8 mouse cellular contexts compared by ENCODE assay signal in genomic region chr1:179545768-179546550, GRCm38 (mm10). TPM values are rescaled to one million over a fixed set of nuclear protein-coding genes. Genes with fewer than 3 reads are reported as not detected.
DNase-seq lines count a peak whose midpoint lies in the region; ATAC-seq and TF ChIP-seq lines count a peak whose summit lies in the region.
"Not testable (repeated sequence)": the region's sequence is repeated elsewhere in the genome, so short reads cannot be mapped to it uniquely, and the experiment has no call there.

Gene Tfb2m, minus strand, starts transcription at chr1:179546267.
Gene Cnst, plus strand, starts transcription at chr1:179546370.

- H3K4me2 ChIP-seq in hindbrain, postnatal 0 days (ENCODE audit: low read depth, low read length): peak within 1 kb of the TSS; percentile 63

- peaks cover 18% of the 10 kb centered on the region for H3K4me1 ChIP-seq in hindbrain, postnatal 0 days (ENCODE audit: insufficient read depth, low read length)

- peak; percentile 93 for DNase-seq in WW6 (ENCODE audit: low read depth, low spot score)
- DNase-seq in cerebellum, postnatal 4 days (ENCODE audit: low spot score in 2 of 2): peak; percentile 91 to 95
- DNase-seq in gastrocnemius, adult 2 months: peak; percentile 99
- DNase-seq in hindbrain, postnatal 0 days (ENCODE audit: low spot score): peak; percentile 99
- DNase-seq in left cerebral cortex, adult 2 months (ENCODE audit: extremely low spot score in 1 of 2, low spot score in 2 of 2): peak; percentile 98
- DNase-seq in right cerebral cortex, adult 2 months (ENCODE audit: low spot score in 2 of 2): peak; percentile 98
- DNase-seq in urinary bladder, postnatal 14 days (ENCODE audit: low spot score): peak; percentile 99

- intact Hi-C loops in gastrocnemius, adult 2 months (cut with DNase I): loop anchor here (2.0 kb wide), 1 partner anchor 77 kb away; no protein-coding TSS in a partner anchor
- intact Hi-C loops in left cerebral cortex, adult 2 months (cut with DNase I): loop anchor here (2.0 to 10.0 kb wide), 4 partner anchors 27 to 1231 kb away; partner anchors contain the start of genes Ahctf1, Cox20, Gm10518 and Smyd3

- ATAC-seq in hindbrain, postnatal 0 days: peak; percentile 100
- ATAC-seq in megakaryocyte, adult 5-6 weeks (ENCODE audit: poor library complexity, severe bottlenecking): peak; percentile 86

- not testable (repeated sequence) for H3K27me3 ChIP-seq in hindbrain, postnatal 0 days (ENCODE audit: insufficient read depth, low read length)

- H3K4me3 ChIP-seq in gastrocnemius, adult 2 months: peak within 1 kb of the TSS; percentile 98
- H3K4me3 ChIP-seq in hindbrain, postnatal 0 days (ENCODE audit: low read length): peak within 1 kb of the TSS; percentile 85
- H3K4me3 ChIP-seq in left cerebral cortex, adult 2 months: peak within 1 kb of the TSS; percentile 99

- TF ChIP-seq CTCF in gastrocnemius, adult 2 months (IDR thresholded peaks at IDR 0.05); hindbrain, postnatal 0 days (IDR thresholded peaks at IDR 0.05; ENCODE audit: low read depth); left cerebral cortex, adult 2 months (IDR thresholded peaks at IDR 0.05): not testable (repeated sequence)

- H3K36me3 ChIP-seq in hindbrain, postnatal 0 days (ENCODE audit: insufficient read depth, low read length): not testable (repeated sequence)

- H3K9me3 ChIP-seq in hindbrain, postnatal 0 days (ENCODE audit: low read length): not testable (repeated sequence)

- H3K27ac ChIP-seq in gastrocnemius, adult 2 months: peak within 1 kb of the TSS; percentile 99
- H3K27ac ChIP-seq in hindbrain, postnatal 0 days: peak within 1 kb of the TSS; percentile 92
- peak within 1 kb of the TSS; percentile 93 for H3K27ac ChIP-seq in left cerebral cortex, adult 2 months

- H3K9ac ChIP-seq in hindbrain, postnatal 0 days (replicated peaks; ENCODE audit: low read length): peak within 1 kb of the TSS; percentile 75

- under 1% methylated on average over 69 of the region's 69 CpGs for WGBS in hindbrain, postnatal 0 days

RNA-seq across cellular contexts. Expression of gene Tfb2m, which starts in this region (rescaled TPM):
- total RNA-seq in gastrocnemius, adult 2 months (2021): 10 to 100 TPM; 39.8 to 41.5 TPM
- 9.2 and 20.2 TPM in 2 replicates for total RNA-seq in hindbrain, postnatal 0 days (2014; rRNA removed)
- polyA plus RNA-seq in hindbrain, postnatal 0 days (2015; fragmentation: Nextera tagmentation; extraction: Ambion mirVana): 30.5 and 35.3 TPM in 2 replicates
- total RNA-seq in left cerebral cortex, adult 2 months (2021): 10 to 100 TPM; 23.8 to 25.0 TPM
- total RNA-seq in megakaryocyte, adult 5-6 weeks (2015): 19.9 and 25.2 TPM in 2 replicates
- total RNA-seq in megakaryocyte, adult 5-6 weeks (2017): 19.6 and 33.1 TPM in 2 replicates

RNA-seq across cellular contexts. Expression of gene Cnst, which starts in this region (rescaled TPM):
- total RNA-seq in gastrocnemius, adult 2 months (2021): 10 to 100 TPM; 34.7 to 40.0 TPM
- 30.2 and 32.1 TPM in 2 replicates for total RNA-seq in hindbrain, postnatal 0 days (2014; rRNA removed)
- polyA plus RNA-seq in hindbrain, postnatal 0 days (2015; fragmentation: Nextera tagmentation; extraction: Ambion mirVana): 16.2 and 16.3 TPM in 2 replicates
- total RNA-seq in left cerebral cortex, adult 2 months (2021): 10 to 100 TPM; 36.6 to 37.0 TPM
- total RNA-seq in megakaryocyte, adult 5-6 weeks (2015): 13.5 and 14.7 TPM in 2 replicates
- 22.6 and 23.8 TPM in 2 replicates for total RNA-seq in megakaryocyte, adult 5-6 weeks (2017)

Comparison
In these comparisons a context has a peak if more than half of its experiments do, and no peak if none do; other contexts are left out.
1. Peak in every context shown above with its lines: DNase-seq, ATAC-seq, H3K4me3 ChIP-seq and H3K27ac ChIP-seq.